Mouse (Mus musculus): ENCODE data around the gene Arid1b.

- TF ChIP-seq POLR2A (IDR thresholded peaks at IDR 0.05; ENCODE audit: borderline replicate concordance, extremely low read depth, insufficient read depth, insufficient read length, poor library complexity, severe bottlenecking): no peak
- TF ChIP-seq CTCF (IDR thresholded peaks at IDR 0.05; ENCODE audit: borderline replicate concordance, extremely low read depth, insufficient read depth, insufficient read length): no peak
Measured at GRCm38 (mm10) chr17:5125084-5125855, 131.1 kb downstream of the Arid1b start.
